Mouse (Mus musculus): ENCODE data around the gene Egfl7. TPM values are rescaled to one million over a fixed set of nuclear protein-coding genes. Genes with fewer than 3 reads are reported as not detected.

Gene Egfl7
- polyA plus RNA-seq, 1 experiment = 37.7 TPM

DNA sequence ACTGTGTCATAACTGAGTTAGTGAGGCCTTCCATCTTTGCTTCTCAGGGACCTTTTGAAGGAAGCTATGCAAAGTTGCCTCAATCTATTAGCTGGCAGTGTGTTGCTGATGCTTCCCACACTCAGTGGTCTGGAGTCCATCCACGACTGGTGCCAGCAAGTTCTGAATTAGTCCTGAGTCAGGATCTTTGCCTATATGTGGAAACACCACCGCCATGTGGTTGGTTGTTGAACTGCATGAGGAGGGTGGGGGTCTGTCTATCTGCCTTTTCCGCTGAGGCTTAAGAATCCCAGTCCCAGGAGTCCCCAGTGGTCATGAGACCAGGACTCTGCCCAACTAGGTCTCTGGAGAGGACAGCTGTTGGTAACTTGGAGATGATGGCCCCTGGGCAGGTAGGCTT lies 9.8 kb upstream of the Egfl7 start:
- Histone ChIP-seq H3K9ac (ENCODE audit: low read depth, poor library complexity, severe bottlenecking) (no peak overlapping the region), H3K27me3 (ENCODE audit: control insufficient read depth, insufficient read depth, low read length, poor library complexity, severe bottlenecking) (no peaks in the 10 kb centered on the region), H3K36me3 (ENCODE audit: control insufficient read depth, insufficient read depth, low read length, poor library complexity, severe bottlenecking) (no peaks in the 10 kb centered on the region), H3K27ac (ENCODE audit: insufficient read depth, low read length) (no peak overlapping the region), H3K4me1 (ENCODE audit: control insufficient read depth, insufficient read depth, low read length) (no peaks in the 10 kb centered on the region), H3K4me3 (ENCODE audit: low read depth, low read length) (no peak overlapping the region), H3K9me3 (replicated peaks; ENCODE audit: control insufficient read depth, insufficient read depth, low read length, poor library complexity, severe bottlenecking) (no peaks in the 10 kb centered on the region)
- TF ChIP-seq EP300 (IDR thresholded peaks at IDR 0.05; ENCODE audit: insufficient read depth, low read depth, low read length) (no peak), POLR2A (IDR thresholded peaks at IDR 0.05; ENCODE audit: insufficient read depth, low read length) (no peak), CTCF (IDR thresholded peaks at IDR 0.05; ENCODE audit: low read depth, low read length) (peak; percentile 65)

GRCm38 (mm10) chr2:26571400-26571799 lies 8.4 kb upstream of the Egfl7 start:
- Histone ChIP-seq H3K36me3 (ENCODE audit: control insufficient read depth, insufficient read depth, low read length, poor library complexity, severe bottlenecking) (no peaks in the 10 kb centered on the region), H3K27ac (ENCODE audit: insufficient read depth, low read length) (no peak overlapping the region), H3K4me3 (ENCODE audit: low read depth, low read length) (no peak overlapping the region), H3K9ac (ENCODE audit: low read depth, poor library complexity, severe bottlenecking) (no peak overlapping the region), H3K4me1 (ENCODE audit: control insufficient read depth, insufficient read depth, low read length) (peaks cover 3% of the 10 kb centered on the region), H3K27me3 (ENCODE audit: control insufficient read depth, insufficient read depth, low read length, poor library complexity, severe bottlenecking) (no peaks in the 10 kb centered on the region), H3K9me3 (replicated peaks; ENCODE audit: control insufficient read depth, insufficient read depth, low read length, poor library complexity, severe bottlenecking) (no peaks in the 10 kb centered on the region)
- TF ChIP-seq EP300 (IDR thresholded peaks at IDR 0.05; ENCODE audit: insufficient read depth, low read depth, low read length) = no peak
- no peak for TF ChIP-seq CTCF (IDR thresholded peaks at IDR 0.05; ENCODE audit: low read depth, low read length)
- no peak for TF ChIP-seq POLR2A (IDR thresholded peaks at IDR 0.05; ENCODE audit: insufficient read depth, low read length)

DNA sequence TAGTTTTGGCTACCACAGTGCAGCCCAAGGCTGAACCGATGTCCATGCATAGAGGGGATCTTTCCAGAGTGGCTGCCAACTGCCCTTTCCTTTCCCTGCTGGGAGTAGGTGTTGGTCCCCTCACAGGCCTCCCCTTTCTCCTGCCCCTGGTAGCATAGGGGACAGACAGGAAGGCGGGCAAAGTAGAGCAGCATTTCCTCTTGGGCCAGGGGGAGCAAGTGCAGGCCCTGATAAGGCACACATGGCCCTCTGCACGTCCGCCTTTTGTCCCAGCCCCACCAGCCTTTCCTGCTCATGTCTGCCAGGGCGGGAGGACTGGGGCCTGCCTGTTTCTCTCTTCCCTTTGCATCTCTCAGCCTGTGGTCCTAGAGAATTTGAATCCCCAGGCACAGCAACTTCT lies 8.0 kb upstream of the Egfl7 start:
- H3K9me3 ChIP-seq (replicated peaks; ENCODE audit: control insufficient read depth, insufficient read depth, low read length, poor library complexity, severe bottlenecking) = no peaks in the 10 kb centered on the region
- peaks cover 3% of the 10 kb centered on the region for H3K4me1 ChIP-seq (ENCODE audit: control insufficient read depth, insufficient read depth, low read length)
- no peaks in the 10 kb centered on the region for H3K36me3 ChIP-seq (ENCODE audit: control insufficient read depth, insufficient read depth, low read length, poor library complexity, severe bottlenecking)
- H3K9ac ChIP-seq (ENCODE audit: low read depth, poor library complexity, severe bottlenecking) = no peak overlapping the region
- no peaks in the 10 kb centered on the region for H3K27me3 ChIP-seq (ENCODE audit: control insufficient read depth, insufficient read depth, low read length, poor library complexity, severe bottlenecking)
- no peak overlapping the region for H3K4me3 ChIP-seq (ENCODE audit: low read depth, low read length)
- no peak for TF ChIP-seq POLR2A (IDR thresholded peaks at IDR 0.05; ENCODE audit: insufficient read depth, low read length)
- no peak for TF ChIP-seq CTCF (IDR thresholded peaks at IDR 0.05; ENCODE audit: low read depth, low read length)
- TF ChIP-seq EP300 (IDR thresholded peaks at IDR 0.05; ENCODE audit: insufficient read depth, low read depth, low read length) = no peak
- no peak overlapping the region for H3K27ac ChIP-seq (ENCODE audit: insufficient read depth, low read length)

GRCm38 (mm10) chr2:26573396-26573795 lies 6.4 kb upstream of the Egfl7 start:
- Histone ChIP-seq H3K27ac (ENCODE audit: insufficient read depth, low read length) (no peak overlapping the region), H3K9ac (ENCODE audit: low read depth, poor library complexity, severe bottlenecking) (no peak overlapping the region), H3K27me3 (ENCODE audit: control insufficient read depth, insufficient read depth, low read length, poor library complexity, severe bottlenecking) (no peaks in the 10 kb centered on the region), H3K9me3 (replicated peaks; ENCODE audit: control insufficient read depth, insufficient read depth, low read length, poor library complexity, severe bottlenecking) (no peaks in the 10 kb centered on the region), H3K36me3 (ENCODE audit: control insufficient read depth, insufficient read depth, low read length, poor library complexity, severe bottlenecking) (no peaks in the 10 kb centered on the region), H3K4me3 (ENCODE audit: low read depth, low read length) (no peak overlapping the region), H3K4me1 (ENCODE audit: control insufficient read depth, insufficient read depth, low read length) (peaks cover 3% of the 10 kb centered on the region)
- no peak for TF ChIP-seq EP300 (IDR thresholded peaks at IDR 0.05; ENCODE audit: insufficient read depth, low read depth, low read length)
- TF ChIP-seq POLR2A (IDR thresholded peaks at IDR 0.05; ENCODE audit: insufficient read depth, low read length) = no peak
- no peak for TF ChIP-seq CTCF (IDR thresholded peaks at IDR 0.05; ENCODE audit: low read depth, low read length)

DNA sequence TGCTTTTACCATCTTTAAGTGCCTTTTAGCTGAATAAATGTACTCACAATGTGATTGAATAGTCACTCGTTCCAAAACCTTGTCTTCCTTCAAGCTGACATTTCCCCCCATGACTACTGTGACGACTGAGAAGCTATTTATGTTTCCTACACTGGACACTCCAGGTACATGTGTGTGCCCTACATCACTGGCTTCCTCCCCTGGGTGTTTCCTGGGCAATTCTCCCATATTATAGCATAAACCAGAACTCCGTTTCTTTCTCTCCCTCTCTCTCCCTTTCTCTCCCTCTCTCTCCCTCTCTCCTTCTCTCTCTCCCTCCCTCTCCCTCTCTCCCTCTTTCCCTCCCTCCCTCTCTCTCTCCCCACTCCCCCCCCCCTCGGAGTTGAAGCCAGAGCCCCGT lies 6.0 kb upstream of the Egfl7 start:
- H3K4me3 ChIP-seq (ENCODE audit: low read depth, low read length) = no peak overlapping the region
- peaks cover 3% of the 10 kb centered on the region for H3K4me1 ChIP-seq (ENCODE audit: control insufficient read depth, insufficient read depth, low read length)
- H3K9me3 ChIP-seq (replicated peaks; ENCODE audit: control insufficient read depth, insufficient read depth, low read length, poor library complexity, severe bottlenecking) = no peaks in the 10 kb centered on the region
- no peak for TF ChIP-seq POLR2A (IDR thresholded peaks at IDR 0.05; ENCODE audit: insufficient read depth, low read length)
- H3K27me3 ChIP-seq (ENCODE audit: control insufficient read depth, insufficient read depth, low read length, poor library complexity, severe bottlenecking) = no peaks in the 10 kb centered on the region
- no peak overlapping the region for H3K9ac ChIP-seq (ENCODE audit: low read depth, poor library complexity, severe bottlenecking)
- no peak overlapping the region for H3K27ac ChIP-seq (ENCODE audit: insufficient read depth, low read length)
- no peaks in the 10 kb centered on the region for H3K36me3 ChIP-seq (ENCODE audit: control insufficient read depth, insufficient read depth, low read length, poor library complexity, severe bottlenecking)

DNA sequence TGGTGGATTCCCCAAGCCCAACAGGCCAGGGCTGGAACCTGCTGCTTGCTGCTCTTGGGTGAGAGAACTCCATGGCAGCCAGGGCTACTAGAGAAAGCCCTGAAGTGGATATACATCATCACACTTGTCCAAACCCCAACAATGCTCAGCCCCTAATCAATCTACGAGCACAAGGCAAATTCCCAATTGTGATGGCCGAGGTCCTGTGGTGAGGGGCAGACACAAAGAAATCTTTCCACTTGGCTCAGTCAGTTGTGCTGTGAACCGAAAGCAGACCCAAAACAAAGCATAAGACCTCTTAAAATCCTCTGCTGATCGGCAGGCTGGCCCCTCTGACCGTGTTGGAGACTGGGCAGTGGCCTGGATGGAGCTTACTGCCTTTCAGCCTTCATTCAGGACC lies 5.0 kb upstream of the Egfl7 start:
- TF ChIP-seq CTCF (IDR thresholded peaks at IDR 0.05; ENCODE audit: low read depth, low read length) = no peak
- TF ChIP-seq POLR2A (IDR thresholded peaks at IDR 0.05; ENCODE audit: insufficient read depth, low read length) = no peak
- no peak for TF ChIP-seq EP300 (IDR thresholded peaks at IDR 0.05; ENCODE audit: insufficient read depth, low read depth, low read length)
- peaks cover 3% of the 10 kb centered on the region for H3K4me1 ChIP-seq (ENCODE audit: control insufficient read depth, insufficient read depth, low read length)

More for the DNA sequence above, 5.0 kb upstream of the Egfl7 start:
- Histone ChIP-seq H3K9ac (ENCODE audit: low read depth, poor library complexity, severe bottlenecking) (no peak overlapping the region), H3K9me3 (replicated peaks; ENCODE audit: control insufficient read depth, insufficient read depth, low read length, poor library complexity, severe bottlenecking) (no peaks in the 10 kb centered on the region), H3K4me3 (ENCODE audit: low read depth, low read length) (no peak overlapping the region), H3K27ac (ENCODE audit: insufficient read depth, low read length) (no peak overlapping the region), H3K36me3 (ENCODE audit: control insufficient read depth, insufficient read depth, low read length, poor library complexity, severe bottlenecking) (no peaks in the 10 kb centered on the region), H3K27me3 (ENCODE audit: control insufficient read depth, insufficient read depth, low read length, poor library complexity, severe bottlenecking) (no peaks in the 10 kb centered on the region)

Data from ES-Bruce4 (cell line).